Mouse (Mus musculus): ENCODE measurements at regions not wholly inside any gene's neighbourhood (a gene's known extent, or its start where the extent isn't known, plus 50 kb on each side); places are given as distances from the start of the nearest gene placed in this dataset.

- no peak for DNase-seq
These were observed 159.6 kb downstream of the Icos start for GRCm38 (mm10) chr1:61137210-61137885.

DNA sequence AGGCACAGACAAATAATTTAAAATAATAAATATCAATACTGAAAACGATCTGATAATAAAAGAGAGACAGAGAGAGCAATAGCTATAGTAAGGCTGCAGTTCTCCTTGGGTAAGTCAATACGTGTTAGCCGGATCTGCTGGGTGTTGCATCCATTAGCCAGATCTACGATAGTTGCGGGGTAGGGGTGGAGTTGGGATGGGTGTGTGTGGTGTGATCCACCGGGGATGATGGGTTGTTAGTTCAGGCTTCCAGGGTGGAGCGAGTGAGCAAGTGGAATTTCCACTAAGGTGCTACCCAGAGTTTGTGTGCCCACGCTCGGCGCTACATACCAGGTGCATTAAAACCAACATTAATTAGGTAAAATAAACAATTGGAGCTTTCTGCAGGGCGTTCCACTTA lies 160.2 kb downstream of the Icos start:
- no peak for DNase-seq

GRCm38 (mm10) chr1:61139291-61139983 lies 161.7 kb downstream of the Icos start:
- peak; percentile 3 for DNase-seq

DNA sequence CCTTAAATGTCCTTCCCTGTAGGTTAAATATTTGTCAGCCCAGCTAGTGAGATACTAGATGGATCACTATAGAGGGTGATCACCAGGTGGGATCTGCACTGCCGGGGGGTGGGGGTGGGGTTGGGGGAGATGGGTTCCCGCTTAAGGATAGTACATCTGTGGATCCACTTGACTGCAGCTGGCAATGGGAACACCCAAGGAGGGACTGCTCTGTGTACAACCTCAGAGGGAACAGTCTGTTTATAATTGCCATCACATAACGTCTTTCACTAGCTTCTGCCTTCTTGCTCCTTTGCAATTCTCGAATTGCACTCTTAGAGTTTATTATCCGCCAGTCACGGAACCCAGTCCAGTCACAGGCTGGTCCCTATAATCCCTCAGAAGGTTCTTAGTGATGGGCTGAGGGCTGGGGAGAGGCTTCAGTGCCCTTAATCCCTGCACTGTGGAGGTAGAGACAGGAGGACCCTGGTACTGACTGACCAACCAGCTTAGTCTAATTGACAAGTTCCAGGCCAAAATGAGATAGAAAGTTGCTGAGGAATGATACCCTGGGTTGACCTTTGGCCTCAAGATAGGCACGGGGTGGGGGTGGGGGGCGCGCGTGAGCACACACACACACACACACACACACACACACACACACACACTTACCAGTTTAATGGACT lies 162.4 kb downstream of the Icos start:
- no peak for DNase-seq

- no peak for DNase-seq
These were observed 163.3 kb downstream of the Icos start for GRCm38 (mm10) chr1:61140870-61141591.

DNA sequence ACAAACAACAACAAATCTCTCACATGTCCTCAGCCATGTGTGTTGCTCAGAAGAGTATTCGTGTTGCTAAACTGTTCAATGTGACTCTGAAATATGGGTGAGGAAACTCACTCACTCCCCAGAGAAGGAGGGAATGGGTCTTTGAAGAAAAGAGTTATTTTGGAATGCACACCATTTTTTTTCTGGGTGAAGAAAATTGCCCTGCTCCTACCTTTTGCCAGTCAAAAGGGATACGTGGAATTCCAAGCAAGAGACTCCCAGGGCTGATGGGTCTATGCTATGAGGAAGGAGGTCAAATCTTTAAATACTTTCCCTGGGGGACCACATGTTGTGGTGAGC lies 163.8 kb downstream of the Icos start:
- DNase-seq = no peak

- no peak for DNase-seq
These were observed 164.2 kb downstream of the Icos start for GRCm38 (mm10) chr1:61141952-61142351.

GRCm38 (mm10) chr1:61143030-61143753 lies 165.5 kb downstream of the Icos start:
- no peak for DNase-seq

DNA sequence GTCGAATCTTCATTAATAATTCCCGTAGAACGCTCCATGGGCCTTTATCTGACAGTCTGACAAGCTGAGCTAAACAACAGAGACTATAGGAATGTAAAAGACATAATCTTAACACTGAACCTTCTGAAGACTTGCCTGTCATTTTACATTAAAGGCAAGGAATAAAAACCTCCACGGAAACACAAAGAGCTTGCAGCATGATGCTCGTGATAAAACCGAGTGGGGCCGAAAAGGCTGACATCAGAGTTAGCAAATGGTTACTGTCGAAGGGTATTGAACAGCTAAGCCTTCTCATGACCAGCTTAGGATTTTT lies 166.0 kb downstream of the Icos start:
- no peak for DNase-seq

GRCm38 (mm10) chr1:61145013-61145412 lies 167.3 kb downstream of the Icos start:
- no peak for DNase-seq

- DNase-seq = no peak
These were observed 167.8 kb downstream of the Icos start for GRCm38 (mm10) chr1:61145572-61145971.

DNA sequence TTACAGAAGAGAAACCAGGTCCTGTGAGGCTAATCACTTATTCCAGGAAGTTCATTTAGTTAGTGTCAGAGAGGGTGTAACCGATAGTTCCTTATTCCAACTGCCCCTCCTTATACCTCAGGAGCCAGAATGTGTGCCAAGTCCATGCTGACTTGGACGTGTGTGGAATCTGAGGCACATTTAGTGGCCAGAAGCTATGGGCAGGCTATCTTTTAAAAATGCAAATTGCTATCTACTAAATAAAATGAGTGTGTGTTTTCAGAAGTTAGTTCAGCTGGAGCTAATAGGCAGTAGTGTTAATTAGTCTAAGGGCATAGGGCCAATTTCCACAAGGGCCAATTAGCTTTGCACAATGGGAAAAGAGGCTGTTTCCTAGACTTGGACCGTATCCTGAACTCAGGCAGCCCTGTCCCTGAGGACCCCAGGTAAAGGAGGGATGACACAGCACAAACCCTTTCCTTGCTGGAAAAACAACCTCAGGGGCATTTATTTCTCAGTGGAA lies 168.5 kb downstream of the Icos start:
- DNase-seq = no peak

GRCm38 (mm10) chr1:61151742-61152141 lies 174.0 kb downstream of the Icos start:
- DNase-seq = no peak

GRCm38 (mm10) chr1:61152157-61152556 lies 174.4 kb downstream of the Icos start:
- no peak for DNase-seq

DNA sequence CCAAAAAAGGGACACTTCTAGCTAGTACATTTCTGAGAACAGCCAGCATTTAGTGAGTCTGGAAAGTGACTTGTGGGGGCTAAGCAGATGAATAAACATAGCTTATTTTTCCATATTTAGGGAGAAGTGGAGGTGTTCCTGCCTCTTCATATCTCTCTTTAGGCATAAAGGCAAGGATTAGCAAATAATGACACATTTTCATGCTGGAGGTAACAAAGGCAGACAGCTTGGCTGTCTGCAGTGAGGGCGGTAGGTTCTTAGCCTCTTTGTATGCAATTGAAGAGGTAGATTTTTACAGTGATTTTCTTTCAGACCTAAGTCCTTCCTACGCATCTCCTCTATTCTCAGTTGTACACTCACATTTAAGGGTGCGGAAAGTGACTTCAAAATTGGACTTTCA lies 176.5 kb downstream of the Icos start:
- no peak for DNase-seq

DNA sequence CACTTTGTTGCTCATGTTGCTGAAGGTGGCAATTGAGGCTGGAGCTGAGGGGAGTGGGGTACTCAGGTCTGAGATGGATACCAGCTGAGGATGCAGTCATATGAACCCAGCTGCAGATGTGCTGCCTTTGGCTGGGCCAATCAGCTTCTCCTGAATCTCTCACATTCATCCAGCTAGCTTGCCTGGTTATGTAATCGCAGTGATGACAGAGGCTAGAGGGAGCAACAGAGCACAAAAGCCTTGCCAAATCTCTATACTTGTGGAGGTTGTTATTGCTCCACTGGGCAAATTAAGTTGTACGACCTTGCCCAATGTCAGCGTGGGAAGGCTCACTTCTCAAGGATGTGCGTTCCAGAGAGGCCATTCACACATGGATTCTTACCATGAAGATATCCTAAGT lies 179.5 kb downstream of the Icos start:
- no peak for DNase-seq

DNA sequence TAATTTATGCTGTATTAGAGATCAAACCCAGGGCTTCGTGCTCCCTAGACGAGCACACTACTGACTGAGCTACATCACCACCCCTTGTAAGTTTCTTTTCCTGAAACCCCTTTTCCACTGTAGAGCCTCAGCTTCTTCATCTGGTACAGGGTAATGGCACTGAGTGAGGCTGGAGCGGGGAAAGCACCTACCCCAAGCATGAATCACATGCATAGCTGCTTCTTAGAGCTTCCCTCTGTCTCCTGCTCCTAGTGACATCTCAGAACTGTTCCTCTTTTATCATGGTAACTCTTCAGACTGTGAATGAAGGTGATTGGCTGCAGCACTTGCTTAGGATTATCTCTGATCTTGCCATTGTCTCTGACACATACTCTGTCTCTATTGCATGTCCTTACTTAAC lies 182.8 kb downstream of the Icos start:
- DNase-seq = no peak

DNA sequence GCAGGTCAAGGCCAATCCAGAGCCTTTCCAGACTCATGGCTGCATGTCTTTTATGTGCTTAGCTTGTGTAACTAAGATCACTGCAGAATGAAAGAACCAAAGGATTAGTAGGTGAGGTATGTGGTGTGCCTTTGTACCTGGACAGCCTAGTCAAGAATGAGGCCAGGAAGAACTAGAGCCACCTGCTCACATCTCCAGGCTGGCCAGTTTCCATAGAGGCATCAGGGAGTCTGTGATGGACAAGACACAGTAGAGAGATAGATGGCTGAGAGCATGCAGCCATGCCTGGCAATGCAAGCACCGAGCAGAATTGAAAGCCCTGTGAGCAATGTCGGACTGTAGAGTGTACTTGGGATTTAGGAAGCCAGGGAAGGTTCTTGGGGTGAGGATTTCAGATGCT lies 186.5 kb downstream of the Icos start:
- DNase-seq = no peak

DNA sequence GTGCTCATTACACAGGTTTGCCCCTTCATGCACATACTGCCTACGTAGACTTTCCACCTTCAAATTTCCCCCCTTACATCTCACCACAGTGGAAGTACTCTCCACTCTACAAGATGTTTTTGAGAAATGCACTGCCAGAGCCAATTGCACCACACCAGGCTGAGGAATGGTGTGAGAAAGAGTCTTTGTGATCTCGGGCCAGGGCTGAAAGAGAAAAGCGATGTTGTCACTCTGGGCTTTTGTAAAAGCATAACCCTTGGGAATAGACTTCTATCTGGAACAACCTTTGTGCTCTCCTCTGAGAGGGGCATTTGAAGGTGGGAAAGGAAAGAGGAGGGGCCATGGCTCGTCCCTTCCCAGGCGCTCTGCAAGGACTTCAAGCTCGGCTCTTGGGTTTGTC lies 194.2 kb downstream of the Icos start:
- DNase-seq = no peak

DNA sequence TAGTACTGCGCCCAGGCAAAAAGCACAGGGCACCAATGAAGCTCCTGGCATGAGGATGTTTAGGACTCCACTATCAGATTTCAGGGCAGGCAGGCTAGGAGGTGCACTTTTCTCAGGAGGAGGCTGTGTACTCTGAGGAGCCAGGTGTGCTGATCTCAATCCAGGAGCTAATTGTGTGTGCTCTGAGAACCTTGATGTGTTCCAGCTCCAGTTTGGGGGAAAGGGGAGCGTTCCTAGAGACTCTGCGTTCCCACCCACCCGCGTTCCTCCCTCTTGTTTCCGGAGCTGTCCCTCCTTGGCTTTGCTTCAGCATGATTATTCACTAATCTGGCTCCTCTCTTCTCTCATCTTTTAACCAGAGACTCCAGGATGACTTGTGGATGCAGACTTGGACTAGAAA lies 195.2 kb downstream of the Icos start:
- DNase-seq = no peak

- DNase-seq = no peak
These were observed 197.5 kb downstream of the Icos start for GRCm38 (mm10) chr1:61175239-61175638.

- no peak for DNase-seq
These were observed 201.7 kb downstream of the Icos start for GRCm38 (mm10) chr1:61179461-61179860.
